Mouse (Mus musculus) gastrocnemius, postnatal 25 days (tissue): ENCODE results near the gene Gjc2. TPM values are rescaled to one million over a fixed set of nuclear protein-coding genes. Genes with fewer than 3 reads are reported as not detected.

Experiments
- DNase-seq: peaks from one replicate; pipeline ENCODE4 v3.0.0; 2022
- total RNA-seq, 2 experiments: library from RNA; stranded (reverse); gene quantifications; 1 replicate in 1 of 2; 2 replicates in 1 of 2; pipeline ENCODE4 v1.2.3; 2021

Gjc2 gene
- total RNA-seq, 2 experiments from 2014 or later: 0.33 to 0.48 TPM

DNA sequence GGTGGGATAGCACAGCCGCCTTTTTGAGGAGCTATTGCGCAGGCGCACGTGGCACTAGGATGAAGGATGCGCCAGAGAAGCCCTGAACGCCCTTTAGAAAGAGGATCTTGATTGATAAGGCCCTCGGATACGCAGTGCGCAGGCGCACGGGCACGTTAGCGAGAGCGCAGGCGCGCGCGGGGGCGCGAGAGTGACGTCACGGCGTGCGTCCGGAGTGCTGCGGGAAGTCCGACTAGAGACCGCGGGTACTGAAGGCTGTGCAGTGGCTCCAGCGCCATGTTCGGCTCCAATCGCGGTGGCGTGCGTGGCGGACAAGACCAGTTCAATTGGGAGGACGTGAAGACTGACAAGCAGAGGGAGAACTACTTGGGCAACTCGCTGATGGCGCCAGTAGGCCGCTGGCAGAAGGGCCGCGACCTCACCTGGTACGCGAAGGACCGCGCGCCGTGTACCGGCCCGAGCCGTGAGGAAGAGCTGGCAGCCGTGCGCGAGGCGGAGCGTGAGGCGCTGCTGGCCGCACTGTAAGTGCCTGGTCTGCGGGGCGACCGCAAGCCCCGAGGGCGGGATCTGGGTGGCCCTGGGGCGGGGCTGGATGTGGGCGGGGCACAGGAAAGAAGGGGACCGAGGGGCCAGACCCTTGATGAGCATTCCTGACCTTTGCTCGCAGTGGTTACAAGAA is 25.3 kb upstream of the Gjc2 start, which contains the start of gene 2310033P09Rik:
Gene 2310033P09Rik (plus strand): TSS at position 169 of the 679 bp plus-strand sequence.
- DNase-seq: peak; percentile 92

DNA sequence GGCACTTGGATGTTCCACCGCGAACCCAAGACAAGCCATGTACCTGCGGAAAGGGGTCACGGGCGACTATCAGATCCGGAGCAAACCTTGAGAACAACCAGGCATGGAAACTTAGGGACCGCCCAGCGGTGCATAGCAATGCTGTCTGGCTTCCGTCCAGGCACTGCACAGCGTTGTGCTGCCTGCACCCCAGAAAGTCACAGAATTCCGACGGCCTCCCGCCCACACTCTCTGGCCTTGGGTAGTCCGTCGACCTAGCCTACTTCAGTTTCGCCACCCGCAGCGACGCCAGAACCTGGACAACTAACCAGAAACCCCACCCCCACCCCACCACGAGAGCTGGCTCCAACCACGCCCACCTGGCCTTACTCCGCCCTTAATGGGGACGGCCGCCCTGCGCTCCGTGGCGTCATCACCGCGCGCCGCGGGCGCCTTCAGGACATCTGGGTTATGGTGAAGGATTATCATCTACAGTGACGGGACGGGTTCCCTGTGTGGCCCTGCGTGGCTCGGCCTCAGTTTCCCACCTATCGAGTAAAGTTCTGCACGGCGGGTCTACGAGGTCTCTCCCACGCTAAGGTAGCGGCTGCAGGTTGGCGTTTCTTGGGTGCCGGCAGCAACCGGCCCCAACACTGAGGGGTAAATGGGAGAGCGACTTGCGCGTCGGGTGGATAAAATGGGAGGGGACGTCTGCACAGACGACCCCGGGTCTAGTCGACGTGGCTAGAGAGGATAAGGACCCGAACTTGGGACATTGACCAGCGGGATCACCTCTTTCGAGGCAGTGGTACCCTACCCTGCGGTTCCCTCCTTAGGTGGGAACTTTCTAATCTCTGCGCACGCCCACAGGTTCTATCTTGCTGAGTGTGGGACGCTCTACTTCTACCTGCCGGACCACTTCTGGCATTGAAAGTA is 19.3 kb upstream of the Gjc2 start, which contains the start of gene Mrpl55:
Gene Mrpl55 (plus strand): TSS at position 406 of the 915 bp plus-strand sequence.
- DNase-seq: peak; percentile 91

DNA sequence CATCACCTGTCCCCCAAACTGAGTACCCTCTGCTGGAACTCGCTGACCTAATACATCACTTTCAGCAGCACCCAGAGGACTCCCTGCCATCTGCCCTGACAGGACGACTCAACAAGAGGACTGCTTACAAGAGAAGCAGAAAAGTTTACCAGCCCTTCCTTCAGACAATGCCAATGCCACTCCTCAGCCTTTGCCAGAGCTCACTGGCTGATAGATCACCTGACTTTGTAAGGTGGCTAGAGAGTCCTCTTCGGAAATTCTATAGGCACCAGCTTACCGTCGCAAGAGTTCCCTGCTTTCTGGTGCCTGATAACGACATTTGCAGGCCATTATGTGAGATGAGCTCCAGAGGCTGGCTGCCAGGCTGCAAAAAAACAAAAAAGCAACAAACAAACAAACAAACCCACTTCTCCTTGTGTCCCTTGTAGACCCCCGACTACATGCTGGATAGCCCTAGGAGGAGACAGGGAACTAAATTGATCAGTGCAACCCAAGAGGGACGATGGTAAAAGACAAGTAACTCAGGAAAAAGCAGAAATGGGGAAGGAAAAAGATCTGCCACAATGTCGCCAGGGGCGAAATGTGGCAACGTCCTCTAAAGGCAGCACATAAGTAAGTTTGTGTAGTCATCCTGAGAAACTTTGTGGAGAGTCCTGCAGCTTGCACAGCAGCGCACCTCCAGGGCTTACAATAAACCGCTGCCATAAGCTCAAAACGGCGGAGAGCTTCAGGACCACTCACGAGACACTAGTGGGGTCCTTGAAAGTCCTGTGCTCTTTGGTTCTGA is 18.4 kb upstream of the Gjc2 start:
- no peak for DNase-seq

DNA sequence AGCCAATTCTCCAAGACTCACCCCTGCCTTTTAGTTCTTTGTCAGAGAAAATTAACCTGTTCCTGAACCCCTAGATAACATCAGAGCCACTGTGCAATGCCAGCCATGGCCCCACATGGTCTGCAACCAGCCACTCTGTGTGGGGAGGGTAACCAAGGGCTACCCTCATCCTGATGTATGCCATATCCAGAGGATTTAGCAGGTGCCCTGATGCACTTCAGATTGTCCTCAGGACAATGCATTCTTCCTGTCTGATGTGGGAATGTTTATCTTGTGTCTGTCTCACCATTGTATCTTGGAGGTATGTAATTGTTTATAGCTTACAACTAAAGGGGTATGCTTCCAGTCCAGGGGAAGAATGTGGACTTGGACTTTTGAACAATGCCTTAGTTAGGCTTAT is 13.2 kb upstream of the Gjc2 start:
- no peak for DNase-seq

DNA sequence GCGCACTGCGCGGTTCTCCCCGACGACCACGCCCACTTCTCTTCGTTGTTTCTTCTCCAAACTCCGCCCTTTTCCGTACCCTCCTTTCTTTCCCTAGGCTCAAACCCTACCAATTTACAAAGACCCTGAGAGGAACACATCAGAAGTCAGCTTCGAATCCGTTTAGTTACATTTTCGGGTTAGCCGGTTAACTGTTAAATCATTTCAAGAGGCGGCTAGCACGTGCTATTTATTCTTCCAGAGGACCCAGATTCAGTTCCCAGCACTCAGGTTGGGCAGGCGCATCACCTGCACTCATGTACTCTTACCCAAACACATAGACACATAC is 9.0 kb upstream of the Gjc2 start, which contains the start of gene Guk1:
Gene Guk1 (minus strand): TSS at position 154 of the 328 bp plus-strand sequence.
- DNase-seq: no peak

DNA sequence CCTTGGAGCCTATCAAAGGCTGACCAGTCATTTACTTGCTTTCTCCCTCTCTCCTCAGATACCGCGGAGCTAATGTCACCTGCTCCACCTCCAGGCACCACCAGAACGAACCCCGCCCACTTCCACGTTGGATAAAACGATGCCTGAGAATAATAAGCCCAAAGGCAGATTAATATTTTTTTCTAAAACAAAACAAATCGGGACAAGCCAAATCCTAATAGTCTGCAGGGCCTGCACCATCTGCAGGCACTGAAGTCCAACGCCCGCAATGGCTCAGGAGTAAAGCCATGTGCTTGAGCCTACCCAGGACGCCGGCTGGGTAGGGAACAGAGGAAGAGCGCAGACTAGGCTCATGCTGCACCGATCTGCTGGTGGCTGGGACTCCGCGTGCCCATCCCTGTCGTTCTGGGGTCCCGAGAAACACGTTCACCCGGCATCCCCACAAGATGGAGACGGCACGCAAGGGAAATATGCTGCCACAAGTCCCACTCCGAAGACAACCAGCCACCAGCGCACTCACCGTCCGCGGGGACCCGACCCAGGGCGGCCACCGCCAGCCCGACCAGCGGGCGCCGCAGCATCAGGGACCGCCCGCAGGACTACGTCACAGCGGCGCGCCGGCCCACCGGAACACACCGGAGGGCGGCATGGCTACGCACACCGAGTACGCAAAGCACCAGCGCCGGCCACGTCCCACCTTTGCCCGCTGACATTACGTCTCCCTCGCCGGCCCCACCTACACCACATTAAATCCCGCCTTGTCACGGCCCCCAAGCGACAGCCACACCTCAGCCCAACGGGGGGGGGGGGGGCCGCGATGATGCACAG is 8.4 kb upstream of the Gjc2 start:
- DNase-seq: peak; percentile 89

DNA sequence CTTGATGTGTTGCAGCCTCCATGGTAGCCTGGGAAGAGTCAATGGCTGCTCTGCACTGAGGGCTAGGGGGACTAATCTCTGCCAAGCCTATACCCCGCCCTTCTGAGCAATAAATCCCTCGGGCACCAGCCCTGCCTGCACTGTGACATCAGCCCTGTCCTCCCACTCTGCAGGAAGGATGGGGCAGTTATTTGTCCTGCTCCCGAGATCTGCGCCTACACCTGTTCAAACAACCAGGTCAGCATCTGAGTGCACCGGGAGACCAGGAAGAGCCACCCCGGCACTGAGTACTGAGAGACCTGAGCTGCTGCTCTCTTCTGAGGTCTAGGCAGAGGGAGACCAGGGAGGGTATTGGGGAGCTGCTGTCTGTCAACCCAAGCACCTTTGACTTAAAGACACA is 4.7 kb upstream of the Gjc2 start:
- no peak for DNase-seq

DNA sequence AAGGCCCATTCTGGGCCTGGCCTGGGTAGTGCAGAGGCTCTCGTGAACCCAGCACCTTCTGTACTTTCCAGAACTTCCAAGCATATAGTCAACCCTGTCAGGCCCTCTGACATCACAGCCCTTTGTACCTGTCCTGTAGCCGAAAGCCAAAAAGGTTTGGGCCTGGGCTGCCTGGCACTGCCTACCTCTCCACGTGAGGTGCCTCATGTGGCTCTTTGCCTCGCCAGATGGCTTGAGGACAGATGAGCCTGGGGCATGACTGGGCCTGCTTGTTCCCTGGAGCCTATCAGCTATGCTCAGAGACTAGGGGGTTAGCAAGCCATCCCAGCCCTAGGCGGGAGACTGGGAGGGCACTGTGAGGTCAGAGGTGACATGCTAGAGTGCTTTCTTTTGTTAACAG is 2.5 kb upstream of the Gjc2 start:
- no peak for DNase-seq

DNA sequence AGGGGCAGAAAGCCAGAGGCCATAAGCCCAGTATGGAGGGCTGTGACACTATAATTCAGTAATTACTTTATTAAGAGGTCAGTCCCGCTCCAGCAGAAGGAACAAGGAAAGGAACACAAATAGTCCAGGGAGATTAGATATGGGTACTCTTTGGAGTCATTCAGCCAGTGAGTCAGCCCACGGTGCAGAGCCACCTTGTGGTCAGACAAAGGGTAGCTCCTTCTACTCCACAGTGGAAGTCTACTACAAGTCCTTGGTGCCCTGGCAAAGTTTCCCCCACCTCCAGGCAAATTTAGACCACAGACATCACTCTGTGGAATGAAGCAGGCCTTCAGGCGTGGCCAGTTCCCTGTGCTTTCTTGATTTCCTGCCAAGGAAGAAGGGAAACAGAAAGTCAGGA is 808 bp upstream of the Gjc2 start:
- peak; percentile 68 for DNase-seq

DNA sequence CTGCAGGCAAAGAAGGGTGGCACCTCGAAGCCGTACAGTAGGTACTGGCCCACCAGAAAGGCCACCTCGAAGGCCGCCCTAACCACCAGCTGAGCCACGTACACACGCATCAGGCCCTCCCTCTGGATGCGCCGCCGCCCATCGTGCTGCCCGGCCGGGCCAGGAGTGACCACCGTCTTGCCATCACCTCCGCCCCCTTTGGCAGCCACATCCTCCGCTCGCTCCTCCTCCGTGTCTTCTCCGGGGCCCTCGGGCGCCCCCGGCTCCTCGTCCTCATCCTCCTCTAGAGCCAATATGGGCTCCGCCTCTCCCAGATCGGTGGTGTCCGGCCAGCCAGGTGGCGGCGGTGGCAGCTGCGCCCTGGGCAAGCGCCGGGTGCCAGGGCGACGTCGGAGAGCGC is 6.1 kb downstream of the Gjc2 start:
- no peak for DNase-seq

DNA sequence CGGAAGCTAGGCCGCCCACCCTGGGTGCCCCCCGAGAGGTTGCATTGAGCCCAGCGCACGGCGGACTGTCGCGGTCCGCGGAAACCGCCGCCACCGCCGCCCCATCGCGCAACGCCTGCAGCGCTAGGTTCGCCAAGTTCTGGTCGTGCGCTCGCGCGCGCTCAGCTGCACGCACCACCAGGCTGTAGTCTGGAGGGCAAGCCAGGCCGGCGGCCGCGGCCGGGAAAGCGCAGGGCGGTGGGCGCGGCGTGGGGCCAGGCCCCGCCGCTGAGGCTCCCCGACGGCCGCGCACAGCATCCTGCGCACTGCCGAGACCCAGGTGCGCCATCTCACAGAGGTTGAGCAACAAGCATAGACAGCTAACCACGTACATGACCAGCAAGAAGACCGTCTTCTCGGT is 6.5 kb downstream of the Gjc2 start:
- no peak for DNase-seq

DNA sequence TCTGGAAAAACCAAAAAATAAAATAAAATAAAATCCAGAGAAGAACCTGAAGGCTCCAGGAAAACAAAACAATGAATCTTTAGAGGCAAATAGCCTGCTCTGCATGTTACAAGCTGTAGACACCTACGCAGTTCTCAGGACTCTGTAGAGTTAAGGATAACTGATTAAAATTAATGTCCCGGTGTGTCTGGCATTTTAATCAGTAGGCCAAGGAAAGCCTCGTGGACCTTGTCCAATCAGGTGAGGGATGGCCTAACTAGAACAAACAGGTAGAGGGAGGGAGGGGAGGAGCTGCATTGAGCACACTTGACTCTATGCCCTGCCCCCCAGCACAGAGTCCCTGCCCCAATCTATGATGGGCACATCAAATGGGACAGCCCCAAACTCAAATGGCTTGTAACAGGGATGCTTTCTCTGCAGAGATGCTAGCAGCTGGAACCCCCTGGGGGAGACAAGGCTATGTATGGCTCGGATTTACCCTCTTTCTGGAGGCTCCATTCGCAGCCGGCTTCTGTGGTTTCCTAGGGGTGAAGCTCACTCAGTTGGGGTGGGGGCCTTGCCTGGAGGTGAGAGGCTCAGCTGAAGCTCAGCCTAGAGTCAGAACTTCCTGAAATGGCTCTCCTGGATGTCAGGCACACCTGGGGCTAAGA is 8.7 kb downstream of the Gjc2 start:
- no peak for DNase-seq

DNA sequence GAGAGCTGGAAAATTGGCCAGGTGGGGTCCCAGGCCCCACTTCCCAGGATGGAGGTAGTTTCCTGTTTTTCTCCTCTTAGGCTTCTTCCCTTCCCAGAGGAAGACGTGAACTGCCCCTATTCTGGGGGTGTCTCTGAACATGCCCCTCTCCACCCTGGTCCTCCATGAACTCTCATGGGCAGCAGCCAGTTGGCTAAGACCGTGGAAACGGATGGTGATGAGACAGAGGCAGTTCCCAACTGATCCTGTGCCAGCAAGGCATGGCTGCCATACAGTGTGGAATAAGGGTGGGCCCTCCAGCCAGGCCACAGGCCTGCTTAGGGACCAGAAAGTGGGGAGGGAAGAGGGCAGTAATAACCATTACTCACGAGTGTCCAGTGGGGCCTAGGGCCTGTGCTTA is 12.5 kb downstream of the Gjc2 start:
- no peak for DNase-seq

DNA sequence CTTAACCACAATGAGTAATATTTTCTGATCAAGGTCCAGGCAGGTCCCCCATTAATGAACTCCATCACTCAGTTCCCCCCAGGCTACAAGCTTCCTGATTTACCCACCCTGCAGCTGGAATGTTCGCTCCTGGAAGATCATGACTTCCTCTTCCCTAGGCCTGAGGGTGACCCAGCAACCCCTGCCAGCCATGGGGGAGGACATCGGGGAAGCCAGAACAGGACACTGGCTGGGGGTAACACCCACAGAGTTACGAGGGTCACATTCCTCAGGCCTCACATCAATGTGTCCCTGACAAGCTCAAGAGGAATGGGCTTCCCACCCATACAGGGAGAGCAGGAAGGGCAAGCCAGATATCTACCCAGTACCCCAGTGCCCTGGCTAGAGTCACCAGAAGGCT is 13.2 kb downstream of the Gjc2 start:
- DNase-seq: no peak

DNA sequence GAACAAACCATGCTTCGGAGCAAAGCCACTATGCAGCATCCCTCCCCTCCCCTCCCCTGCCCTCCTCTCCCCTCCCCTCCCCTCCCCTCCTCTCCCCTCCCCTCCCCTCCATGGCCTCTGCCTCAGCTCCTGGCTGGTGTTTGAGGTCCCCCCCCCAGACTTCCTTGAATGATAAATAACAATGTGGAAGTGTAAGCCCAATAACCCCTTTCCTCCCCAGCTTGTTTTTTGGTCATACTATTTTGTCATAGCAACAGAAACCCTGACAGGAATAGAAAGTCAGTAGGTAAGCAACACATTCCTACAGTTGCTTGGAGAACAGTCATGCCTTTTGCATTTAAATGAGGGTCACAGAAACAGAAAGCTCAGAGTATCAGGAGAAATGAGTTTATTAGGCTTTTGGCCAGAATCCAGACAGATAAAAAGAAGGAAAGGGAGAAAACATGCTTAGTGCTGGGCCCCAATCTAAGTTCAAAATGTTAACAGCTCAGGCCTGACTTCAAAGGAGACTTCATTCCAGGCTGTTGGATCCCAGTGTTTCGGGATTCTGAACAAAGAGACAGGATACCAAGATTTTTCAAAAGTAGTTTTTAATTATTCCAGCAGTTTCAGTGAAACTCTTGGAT is 17.3 kb downstream of the Gjc2 start:
- DNase-seq: no peak

DNA sequence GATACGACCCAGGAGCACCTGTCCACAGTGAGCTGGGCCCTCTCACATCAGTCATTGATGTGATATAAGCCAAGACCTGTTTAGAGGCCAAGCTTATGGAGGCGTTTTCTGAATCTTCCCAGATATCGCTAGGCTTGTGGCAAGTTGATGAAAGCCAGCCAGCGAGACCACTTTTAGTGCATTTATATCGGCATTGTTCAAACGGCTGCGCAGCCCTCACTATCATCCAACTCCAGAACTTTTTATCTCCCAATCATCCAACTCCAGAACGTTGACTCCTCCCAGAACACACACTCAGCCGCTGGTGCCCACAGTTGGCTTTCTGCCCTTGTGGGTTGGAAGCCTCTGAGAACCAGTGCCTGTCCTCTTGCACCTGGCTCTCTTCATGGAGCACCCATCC is 18.6 kb downstream of the Gjc2 start:
- DNase-seq: no peak

DNA sequence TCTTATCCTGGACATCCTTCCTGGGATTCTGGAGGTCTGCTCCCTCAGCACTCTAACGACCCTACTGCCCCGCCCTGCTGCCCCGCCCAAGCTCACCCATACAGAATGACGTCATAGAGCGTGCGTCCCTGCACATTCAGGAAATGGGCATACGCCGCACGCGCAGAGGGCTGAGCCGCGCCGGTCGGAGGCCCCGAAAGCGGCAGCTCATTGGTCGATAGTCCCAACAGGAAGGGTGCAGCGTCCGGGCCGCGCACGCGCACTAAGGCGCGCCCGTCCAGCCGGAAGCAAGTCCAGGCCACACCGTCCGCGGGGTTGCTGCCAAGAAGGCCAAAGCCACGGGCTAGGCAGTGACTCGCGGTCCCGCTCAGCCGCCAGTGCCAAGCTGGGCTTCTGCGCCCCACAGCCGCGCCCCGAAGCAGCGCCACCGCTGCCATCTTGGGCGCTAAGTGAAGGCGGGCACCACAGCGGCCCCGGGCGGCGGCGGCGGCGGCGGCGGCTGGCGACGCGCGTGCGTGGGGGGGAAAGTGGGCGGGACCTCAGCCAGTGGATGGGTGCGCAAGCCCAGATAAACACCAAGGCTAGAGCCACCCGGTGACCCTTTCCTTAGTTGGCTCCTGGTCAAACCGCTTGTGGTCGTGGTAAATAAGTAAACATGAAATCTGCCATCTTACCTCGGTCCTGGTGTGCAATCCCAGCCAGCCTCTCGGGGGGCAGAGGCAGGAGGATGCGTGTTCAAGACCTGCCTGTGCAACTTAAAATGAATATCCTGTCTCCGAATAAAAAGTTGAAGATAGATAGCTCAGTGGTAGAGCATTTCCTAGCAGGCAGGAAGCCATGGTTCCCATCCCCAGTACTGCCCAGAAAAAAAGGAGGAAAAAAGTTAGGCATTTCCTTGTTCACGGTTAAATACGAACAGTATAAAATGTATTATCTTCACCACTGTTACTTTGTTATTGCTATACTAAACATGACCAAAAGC is 19.5 kb downstream of the Gjc2 start, which contains the start of gene Iba57:
Gene Iba57 (minus strand): TSS at position 485 of the 982 bp plus-strand sequence.
- DNase-seq: peak; percentile 99

DNA sequence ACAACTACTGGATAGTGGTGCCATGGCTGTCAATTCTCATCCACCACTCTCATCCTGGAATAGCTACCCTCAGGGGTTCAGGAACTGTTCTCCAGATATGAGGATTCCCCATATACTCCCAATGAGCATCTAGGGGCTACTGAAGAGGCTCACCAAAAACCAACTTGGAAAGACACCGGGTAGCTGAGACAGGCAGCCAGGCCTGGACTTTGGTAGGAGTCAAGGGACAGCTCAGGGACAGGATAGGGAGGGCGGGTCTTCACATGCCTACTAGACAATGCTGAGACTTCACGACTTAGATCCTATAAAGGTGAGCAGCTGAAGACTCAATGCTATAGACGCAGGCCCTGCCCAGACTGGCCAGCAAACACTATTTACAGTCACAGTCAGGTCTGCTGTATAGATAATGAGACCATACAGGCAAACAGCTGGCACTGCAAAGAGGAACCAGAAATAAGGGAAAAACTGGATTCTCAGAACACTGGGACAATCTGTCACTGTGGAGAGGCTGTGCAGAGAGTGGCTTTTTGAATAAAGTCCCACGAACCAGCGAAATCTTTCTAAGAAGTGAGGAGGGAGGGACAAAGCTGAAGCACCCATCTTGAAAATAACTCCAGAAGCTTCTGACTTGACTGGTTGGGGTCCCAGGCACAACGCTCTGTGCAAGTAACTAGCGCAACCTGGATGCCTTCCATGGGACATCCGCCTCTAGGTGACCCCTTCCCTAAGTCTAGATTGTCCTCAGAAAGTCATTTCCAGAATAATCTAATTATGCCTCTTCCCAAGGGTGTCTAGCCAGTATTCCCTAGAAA is 20.4 kb downstream of the Gjc2 start:
- no peak for DNase-seq
